Mouse (Mus musculus) limb, embryonic 11.5 days (tissue): ENCODE measurements at regions not wholly inside any gene's neighbourhood (a gene's known extent, or its start where the extent isn't known, plus 50 kb on each side); places are given as distances from the start of the nearest gene placed in this dataset.

Source experiments
- ATAC-seq: fragments of 200-750 bp; cut with Nextera tagmentation; 2 replicates; pipeline ENCODE4 v1.8.0; 2017; ENCODE audit warnings: low read depth; ENCODE audit not compliant: insufficient number of reproducible peaks, low FRiP score, low TSS enrichment
- DNase-seq: peaks from one replicate; pipeline ENCODE4 v3.0.0-alpha.2; 2015; ENCODE audit warnings: low spot score
- H3K27ac ChIP-seq: fragments of 300-500 bp; sonication (generic); replicated peaks from 2 replicates; pipeline ENCODE4 v1.5.1; 2014; ENCODE audit warnings: low read depth, mild to moderate bottlenecking, low read length
- H3K27me3 ChIP-seq: fragments of 300-500 bp; sonication (generic); 2 replicates; pipeline ENCODE4 v1.6.1; 2014; ENCODE audit warnings: mild to moderate bottlenecking, low read length, mixed read lengths; ENCODE audit not compliant: control insufficient read depth, insufficient read depth
- H3K36me3 ChIP-seq: fragments of 300-500 bp; sonication (generic); 2 replicates; pipeline ENCODE4 v1.6.1; 2014; ENCODE audit warnings: mild to moderate bottlenecking, low read length, moderate library complexity, mixed read lengths; ENCODE audit not compliant: control insufficient read depth, insufficient read depth
- H3K4me1 ChIP-seq: fragments of 300-500 bp; sonication (generic); 2 replicates; pipeline ENCODE4 v1.6.1; 2014; ENCODE audit warnings: low read length, mixed read lengths; ENCODE audit not compliant: control insufficient read depth, insufficient read depth
- H3K4me2 ChIP-seq: fragments of 300-500 bp; sonication (generic); 2 replicates; pipeline ENCODE4 v1.6.1; 2014; ENCODE audit warnings: low read depth, mild to moderate bottlenecking, moderate library complexity; ENCODE audit not compliant: severe bottlenecking
- H3K4me3 ChIP-seq: fragments of 300-500 bp; sonication (generic); 2 replicates; pipeline ENCODE4 v1.5.1; 2014; ENCODE audit warnings: low read depth, low read length
- H3K9ac ChIP-seq: fragments of 300-500 bp; sonication (generic); 2 replicates; pipeline ENCODE4 v1.6.1; 2014; ENCODE audit warnings: mild to moderate bottlenecking, low read length
- H3K9me3 ChIP-seq: fragments of 300-500 bp; sonication (generic); 2 replicates; pipeline ENCODE4 v1.6.1; 2016; ENCODE audit warnings: low read length; ENCODE audit not compliant: control insufficient read depth
- WGBS: fragments of 180-500 bp; shearing (Covaris S2); extraction: QIAGEN DNeasy Blood & Tissue Kit; methylation state at CpG from one replicate; pipeline ENCODE4 v1.1.7; 2014; 5-methylcytosine and 5-hydroxymethylcytosine counted together

DNA sequence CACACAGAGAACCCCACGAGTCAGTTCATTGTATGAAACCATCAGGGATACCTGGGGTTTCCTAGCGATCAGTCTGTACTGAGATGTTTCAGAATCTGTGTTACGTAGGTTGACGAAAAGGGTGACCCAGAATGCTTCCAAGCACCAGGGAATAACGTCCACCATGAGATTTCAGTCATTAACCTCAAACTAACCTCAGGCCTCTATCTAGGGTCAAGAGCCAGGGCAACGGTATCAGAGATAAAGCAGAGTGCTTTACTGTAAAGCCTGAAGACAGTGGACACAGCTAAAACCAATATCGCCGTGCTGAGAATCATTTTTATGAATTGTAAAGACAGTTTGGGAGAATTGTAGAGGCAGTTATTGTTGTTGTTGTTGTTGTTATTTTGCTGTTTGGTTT is 52.9 kb upstream of the Errfi1 start:
- no peak overlapping the region for H3K4me2 ChIP-seq
- H3K4me1 ChIP-seq, result peaks cover 28% of the 10 kb centered on the region
- no peak overlapping the region for H3K4me3 ChIP-seq
- WGBS, result 80% methylated on average over 8 of the region's 8 CpGs
- ATAC-seq, result no peak
- no peak overlapping the region for H3K27ac ChIP-seq
- no peak overlapping the region for H3K9ac ChIP-seq
- no peaks in the 10 kb centered on the region for H3K27me3 ChIP-seq
- H3K36me3 ChIP-seq, result no peaks in the 10 kb centered on the region
- no peaks in the 10 kb centered on the region for H3K9me3 ChIP-seq
- DNase-seq, result no peak

DNA sequence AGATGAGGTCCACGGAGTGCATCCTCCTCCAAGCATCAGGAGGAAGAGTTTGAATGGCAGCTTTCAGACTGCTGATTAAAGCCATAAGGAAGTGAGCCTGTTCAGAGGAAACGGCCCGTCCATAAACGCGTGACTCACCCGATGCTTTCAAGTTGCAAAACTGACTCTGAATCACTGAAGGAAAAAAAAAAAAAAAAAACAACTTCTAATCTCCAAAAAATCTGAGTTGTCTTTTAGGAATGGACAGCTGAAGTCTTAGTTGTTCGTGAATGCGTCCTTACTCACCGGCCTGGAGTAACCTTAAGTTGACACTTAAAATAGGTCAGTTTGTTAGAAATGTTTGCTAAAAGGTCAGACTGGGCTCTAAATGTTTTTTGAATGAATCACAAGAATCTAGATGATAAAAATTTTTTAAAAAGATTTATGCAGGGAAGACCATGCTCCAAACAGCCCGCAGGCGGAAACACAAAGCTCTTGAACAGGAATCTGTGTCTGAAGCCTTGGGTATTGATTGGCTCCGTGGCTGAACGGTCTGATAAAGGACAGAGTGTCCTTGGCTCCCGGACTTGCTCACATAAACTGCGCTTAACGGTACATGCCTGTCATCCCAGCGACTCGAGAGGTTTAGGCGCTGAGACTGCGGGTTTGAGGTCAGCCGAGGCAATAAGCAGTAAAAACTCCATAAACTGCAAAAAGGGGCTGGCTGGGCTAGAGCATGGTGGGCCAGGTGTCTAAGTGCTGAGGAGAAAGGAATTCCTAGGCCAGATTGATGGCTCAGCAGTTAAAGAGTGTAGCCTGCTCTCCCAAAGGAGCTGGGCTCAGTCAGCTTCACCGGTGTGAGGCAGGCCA is 53.9 kb upstream of the Errfi1 start:
- ATAC-seq (peak; percentile 60; the same call in 1 of the 2 replicates), DNase-seq (peak; percentile 58)
- Histone ChIP-seq H3K9me3 (no peaks in the 10 kb centered on the region), H3K36me3 (no peaks in the 10 kb centered on the region), H3K4me3 (no peak overlapping the region), H3K27me3 (no peaks in the 10 kb centered on the region), H3K4me2 (no peak overlapping the region), H3K4me1 (peaks cover 30% of the 10 kb centered on the region), H3K27ac (peak overlapping the region; percentile 42; the same call in 1 of the 2 replicates), H3K9ac (no peak overlapping the region)
- 24% methylated on average over 22 of the region's 22 CpGs for WGBS

DNA sequence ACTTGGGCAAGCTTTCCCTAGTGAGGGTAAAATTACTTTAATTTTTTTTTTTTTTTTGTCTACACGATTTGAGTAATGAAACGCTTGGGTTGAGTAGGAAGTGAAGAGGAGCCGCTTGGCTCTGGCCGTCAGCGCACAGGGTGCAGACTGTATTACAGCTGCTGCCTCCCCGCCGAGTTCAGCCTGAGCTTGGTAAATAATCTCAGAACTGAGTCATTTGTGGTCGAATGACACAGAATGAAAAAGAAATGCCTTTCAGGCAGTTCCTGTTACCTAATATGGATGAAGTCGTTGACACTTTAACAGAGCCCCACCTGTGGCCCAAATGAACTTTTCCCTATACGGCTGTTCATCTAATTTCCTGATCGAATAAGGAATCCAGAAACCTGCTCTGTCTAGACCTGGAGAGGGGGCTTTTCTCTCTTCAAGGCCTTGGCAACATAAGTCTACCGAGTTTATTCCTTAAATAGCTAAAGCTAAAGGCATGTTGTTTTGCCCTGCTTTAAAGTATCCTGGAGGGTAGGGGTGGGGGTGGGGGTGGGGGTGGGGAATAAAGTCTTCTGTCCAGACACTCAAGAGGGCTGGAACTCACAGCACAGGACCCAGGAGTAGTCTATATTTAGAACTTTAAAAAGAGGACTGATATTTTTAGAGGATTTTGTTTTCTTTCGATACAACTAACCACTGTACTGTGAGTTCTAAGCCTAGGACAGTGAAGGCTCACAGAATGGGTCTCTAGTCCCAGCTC is 54.8 kb upstream of the Errfi1 start:
- Histone ChIP-seq H3K4me1 (peaks cover 32% of the 10 kb centered on the region), H3K27ac (no peak overlapping the region), H3K9me3 (no peaks in the 10 kb centered on the region)

DNA sequence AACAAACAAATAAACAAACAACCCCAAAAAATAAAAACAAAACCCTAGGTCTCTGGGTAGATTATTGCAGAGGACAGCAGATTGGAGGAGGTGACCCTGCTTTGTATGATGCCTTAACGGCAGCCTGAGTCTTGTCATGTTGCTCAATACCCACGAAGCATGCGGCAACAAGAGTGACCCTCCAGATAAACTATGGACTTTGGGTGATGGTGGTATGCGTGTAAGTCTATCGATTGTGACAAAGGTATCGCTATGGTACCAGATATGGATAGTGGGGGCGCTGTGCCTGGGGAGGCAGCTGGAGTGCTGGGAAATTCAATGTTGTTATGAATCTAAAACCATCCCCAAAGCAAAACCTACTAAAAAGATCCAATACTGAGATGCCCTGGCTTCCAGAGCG is 55.4 kb upstream of the Errfi1 start:
- Histone ChIP-seq H3K4me1 (peaks cover 32% of the 10 kb centered on the region), H3K9me3 (no peaks in the 10 kb centered on the region), H3K27ac (no peak overlapping the region), H3K27me3 (no peaks in the 10 kb centered on the region), H3K4me3 (no peak overlapping the region), H3K4me2 (no peak overlapping the region), H3K36me3 (no peaks in the 10 kb centered on the region), H3K9ac (no peak overlapping the region)
- no peak for ATAC-seq
- 89% methylated on average over 8 of the region's 8 CpGs for WGBS
- DNase-seq, result no peak

More for the DNA sequence above, 54.8 kb upstream of the Errfi1 start:
- H3K27me3 ChIP-seq, result no peaks in the 10 kb centered on the region
- H3K4me3 ChIP-seq, result no peak overlapping the region
- H3K9ac ChIP-seq, result no peak overlapping the region
- H3K36me3 ChIP-seq, result no peaks in the 10 kb centered on the region
- no peak for ATAC-seq
- no peak for DNase-seq
- no peak overlapping the region for H3K4me2 ChIP-seq
- 38% methylated on average over 13 of the region's 13 CpGs for WGBS

DNA sequence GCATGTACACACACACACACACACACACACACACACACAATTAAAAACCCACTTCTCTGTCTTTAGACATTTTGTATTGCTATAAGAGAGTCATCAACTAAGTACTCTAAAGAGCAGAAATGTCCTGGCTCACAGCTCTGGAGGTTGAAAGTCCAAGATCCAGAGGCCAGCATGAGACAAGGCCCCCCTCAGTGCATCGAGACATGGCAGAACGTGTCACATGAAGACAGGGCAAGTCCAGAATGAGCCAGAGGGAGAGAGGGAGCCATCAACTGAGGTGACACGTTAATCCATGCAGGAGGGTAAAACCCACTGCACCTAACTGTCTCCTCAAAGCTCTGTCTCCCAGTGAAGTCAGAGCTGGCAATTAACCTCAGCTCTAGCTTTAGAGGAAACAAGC is 56.7 kb upstream of the Errfi1 start:
- H3K4me3 ChIP-seq, result no peak overlapping the region
- no peak overlapping the region for H3K9ac ChIP-seq
- DNase-seq, result no peak
- H3K4me2 ChIP-seq, result no peak overlapping the region
- no peak for ATAC-seq
- WGBS, result 81% methylated on average over 3 of the region's 3 CpGs
- H3K4me1 ChIP-seq, result peaks cover 32% of the 10 kb centered on the region
- H3K27ac ChIP-seq, result no peak overlapping the region
- no peaks in the 10 kb centered on the region for H3K9me3 ChIP-seq
- H3K27me3 ChIP-seq, result no peaks in the 10 kb centered on the region
- no peaks in the 10 kb centered on the region for H3K36me3 ChIP-seq

DNA sequence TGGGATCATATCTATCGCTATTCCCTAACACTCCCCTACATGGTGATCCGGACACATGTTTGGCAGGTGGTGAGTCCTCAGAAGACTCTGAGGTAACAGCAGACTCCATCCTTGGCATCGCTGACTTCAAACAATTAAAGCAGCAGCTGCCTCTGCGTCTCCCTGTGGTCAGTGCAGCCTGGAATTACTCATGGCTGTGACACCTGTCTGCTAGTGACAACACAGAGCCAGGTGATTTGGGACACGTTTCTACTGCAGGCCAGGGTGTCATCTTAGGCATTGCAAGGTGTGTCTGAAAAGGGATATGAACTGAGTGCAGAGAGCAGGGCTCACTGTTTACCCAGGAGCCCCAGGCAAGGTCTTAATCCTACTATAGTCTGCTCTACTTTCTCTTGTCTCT is 58.8 kb upstream of the Errfi1 start:
- no peak overlapping the region for H3K4me2 ChIP-seq
- DNase-seq (no peak), ATAC-seq (no peak)
- peaks cover 25% of the 10 kb centered on the region for H3K4me1 ChIP-seq
- H3K36me3 ChIP-seq, result no peaks in the 10 kb centered on the region
- H3K27ac ChIP-seq, result no peak overlapping the region
- no peak overlapping the region for H3K4me3 ChIP-seq
- WGBS, result 55% methylated on average over 5 of the region's 5 CpGs
- H3K27me3 ChIP-seq, result no peaks in the 10 kb centered on the region
- no peak overlapping the region for H3K9ac ChIP-seq
- no peaks in the 10 kb centered on the region for H3K9me3 ChIP-seq

DNA sequence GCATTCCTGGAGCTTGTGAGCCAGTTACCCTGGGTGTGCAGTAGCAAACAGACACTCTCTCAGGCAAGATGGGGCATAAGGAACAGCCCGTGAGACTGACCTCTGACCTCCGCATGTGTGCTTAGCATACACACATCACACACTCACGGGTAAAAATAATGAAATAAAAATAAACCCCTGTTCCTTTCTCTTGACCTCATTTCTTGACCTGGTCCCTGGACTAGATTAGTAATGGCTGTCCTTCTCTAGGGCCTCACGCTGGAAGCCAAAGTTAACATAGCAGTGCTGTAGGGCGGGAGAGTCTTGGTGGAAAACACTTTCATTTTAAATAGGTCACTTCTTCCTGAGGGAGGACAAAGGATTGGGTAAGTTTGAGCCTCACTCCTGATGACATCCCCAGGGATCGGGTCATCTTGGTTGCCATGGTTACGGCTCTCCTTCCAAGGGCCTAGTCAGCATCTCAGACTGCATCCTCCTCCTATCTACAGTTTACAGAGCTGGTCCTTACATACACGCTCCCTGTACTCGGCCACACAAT is 59.4 kb upstream of the Errfi1 start:
- H3K27ac ChIP-seq, result 0 out of 2 replicates have a peak overlapping the region, but pooled peaks have one; percentile 14
- peaks cover 23% of the 10 kb centered on the region for H3K4me1 ChIP-seq
- no peak overlapping the region for H3K9ac ChIP-seq
- WGBS, result 55% methylated on average over 9 of the region's 9 CpGs
- no peaks in the 10 kb centered on the region for H3K9me3 ChIP-seq
- DNase-seq (no peak), ATAC-seq (no peak)
- H3K4me2 ChIP-seq, result no peak overlapping the region
- no peak overlapping the region for H3K4me3 ChIP-seq
- no peaks in the 10 kb centered on the region for H3K27me3 ChIP-seq
- H3K36me3 ChIP-seq, result no peaks in the 10 kb centered on the region

DNA sequence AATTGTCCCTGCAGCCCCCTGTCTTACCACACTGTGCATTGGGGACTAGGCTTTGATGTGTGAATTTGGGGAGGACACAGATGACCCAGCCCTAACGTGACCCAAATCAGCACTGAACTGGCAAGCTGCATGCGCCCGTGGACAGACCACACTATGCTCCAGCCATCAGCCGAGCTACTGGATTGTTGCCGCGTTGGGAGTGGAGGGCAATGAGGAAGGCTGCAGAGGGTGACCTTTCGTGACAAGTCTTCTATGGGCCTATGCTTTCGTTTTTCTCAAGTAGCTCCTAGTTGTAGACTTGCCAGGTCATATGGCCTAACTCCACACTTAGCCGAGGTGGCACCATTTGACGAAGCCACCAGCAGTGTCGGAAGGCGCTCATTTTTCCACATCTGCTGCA is 60.6 kb upstream of the Errfi1 start:
- WGBS, result 80% methylated on average over 12 of the region's 12 CpGs

More for the DNA sequence above, 60.6 kb upstream of the Errfi1 start:
- H3K4me1 ChIP-seq, result peaks cover 12% of the 10 kb centered on the region
- no peak for ATAC-seq
- no peak for DNase-seq
- H3K27me3 ChIP-seq, result no peaks in the 10 kb centered on the region
- H3K36me3 ChIP-seq, result no peaks in the 10 kb centered on the region
- no peak overlapping the region for H3K9ac ChIP-seq
- no peak overlapping the region for H3K27ac ChIP-seq
- no peaks in the 10 kb centered on the region for H3K9me3 ChIP-seq
- H3K4me3 ChIP-seq, result no peak overlapping the region
- no peak overlapping the region for H3K4me2 ChIP-seq
